Mouse (Mus musculus): ENCODE results near the gene St7.
"Not testable (repeated sequence)": the region's sequence is repeated elsewhere in the genome, so short reads cannot be mapped to it uniquely, and the experiment has no call there.

Gene St7

GRCm38 (mm10) chr6:17692647-17693046 lies at the start of gene St7:
Gene St7, plus strand, starts transcription at chr6:17692933.
- no peak for DNase-seq

DNA sequence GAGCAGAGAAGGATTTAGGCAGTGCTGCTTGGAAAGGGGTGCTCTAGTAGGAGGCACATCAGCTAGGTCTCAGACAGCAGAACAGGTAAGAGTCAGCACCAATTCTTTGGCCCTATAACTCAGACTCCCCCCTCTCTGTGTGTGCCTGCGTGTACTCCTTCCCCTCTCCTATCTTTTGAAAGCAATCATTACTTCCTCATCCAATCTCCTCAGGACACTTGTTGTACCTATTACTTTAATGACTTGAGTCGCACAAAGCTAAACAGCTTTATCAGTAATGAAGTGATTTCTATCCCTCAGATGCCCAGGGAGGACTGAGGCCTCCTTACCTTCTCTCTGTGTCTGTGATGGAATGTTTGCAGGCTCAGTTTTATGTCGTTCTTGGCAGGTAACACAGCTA lies 46.6 kb upstream of the St7 start:
- DNase-seq, result no peak

- no peak for DNase-seq
Observed at GRCm38 (mm10) chr6:17652132-17652531, 40.6 kb upstream of the St7 start.

- DNase-seq, result no peak
Observed at GRCm38 (mm10) chr6:17655080-17655479, 37.7 kb upstream of the St7 start.

DNA sequence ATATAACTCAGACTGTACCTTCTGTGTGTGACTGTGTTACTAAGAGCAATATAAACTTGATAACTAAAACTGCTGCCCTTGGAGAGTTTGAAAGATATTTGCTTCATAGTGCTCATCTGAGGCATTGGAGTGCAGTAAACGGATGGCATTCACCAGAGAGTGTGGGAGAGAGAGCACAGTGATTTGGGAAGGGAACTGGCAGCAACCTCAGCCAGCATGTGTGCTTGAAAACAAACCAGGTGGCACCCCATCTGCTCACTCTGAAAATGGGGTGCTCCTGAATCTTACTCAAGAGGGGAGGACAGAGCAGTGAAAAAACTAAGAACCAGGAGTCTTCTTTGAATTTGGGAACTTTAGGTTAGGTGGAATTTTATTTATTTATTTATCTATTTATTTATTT lies 35.4 kb upstream of the St7 start:
- DNase-seq, result peak; percentile 79

DNA sequence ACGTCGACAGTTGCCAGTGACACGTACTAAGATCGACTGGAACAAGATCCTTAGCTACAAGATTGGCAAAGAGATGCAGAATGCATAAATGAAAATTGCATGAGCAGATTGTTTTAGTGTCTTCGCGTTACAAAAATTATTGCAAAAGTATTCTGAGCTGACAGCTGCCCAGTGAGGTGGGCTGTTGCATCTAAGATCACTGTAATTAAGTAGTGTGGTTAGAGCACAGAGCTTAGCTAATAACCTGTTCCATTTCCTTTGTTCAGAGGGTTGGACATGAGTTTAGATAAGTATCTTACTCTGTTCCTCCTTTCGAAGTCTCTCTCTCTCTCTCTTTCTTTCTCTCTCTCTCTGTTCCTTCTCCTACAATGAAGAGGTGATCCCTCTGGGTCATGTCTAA lies 27.4 kb upstream of the St7 start:
- DNase-seq, result no peak

DNA sequence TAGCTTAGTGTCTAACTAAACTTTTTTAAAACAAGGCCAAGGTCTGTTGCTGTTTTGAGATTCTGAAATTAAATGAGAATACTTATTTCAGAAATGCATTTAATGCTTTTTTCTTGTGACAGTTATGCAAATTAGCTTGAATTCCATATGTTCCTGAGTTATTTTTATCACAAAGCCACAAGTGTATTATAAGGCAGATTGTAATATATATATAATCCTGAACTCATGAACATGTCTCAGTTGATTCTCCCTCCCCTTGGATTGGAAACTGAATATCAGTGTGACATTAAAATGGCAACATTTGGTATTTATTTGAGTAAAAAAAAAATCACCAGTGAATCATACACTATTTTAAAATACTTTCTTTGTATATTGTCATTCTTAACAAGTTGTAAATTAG lies 26.7 kb upstream of the St7 start:
- DNase-seq, result no peak

GRCm38 (mm10) chr6:17667813-17668212 lies 24.9 kb upstream of the St7 start:
- no peak for DNase-seq

- DNase-seq, result no peak
Observed at GRCm38 (mm10) chr6:17668334-17668733, 24.4 kb upstream of the St7 start.

DNA sequence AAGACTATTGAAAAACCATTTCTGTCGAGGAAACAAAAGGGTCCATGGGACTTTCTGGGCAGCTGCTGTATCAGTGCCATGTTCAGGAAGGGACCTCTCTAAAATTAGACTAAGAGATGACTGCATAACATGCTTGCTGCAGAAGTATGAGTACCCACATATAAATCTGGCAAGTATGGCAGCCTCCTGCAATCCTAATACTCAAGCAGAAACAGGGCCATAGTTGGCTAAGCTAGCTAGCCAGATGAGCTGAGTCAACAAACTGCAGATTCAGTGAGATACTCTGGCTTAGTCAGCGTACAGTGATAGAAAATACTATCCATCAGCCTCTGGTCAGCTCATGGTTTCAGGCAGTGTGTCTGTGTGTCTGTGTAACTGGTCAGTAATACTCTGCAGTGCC lies 22.9 kb upstream of the St7 start:
- no peak for DNase-seq

DNA sequence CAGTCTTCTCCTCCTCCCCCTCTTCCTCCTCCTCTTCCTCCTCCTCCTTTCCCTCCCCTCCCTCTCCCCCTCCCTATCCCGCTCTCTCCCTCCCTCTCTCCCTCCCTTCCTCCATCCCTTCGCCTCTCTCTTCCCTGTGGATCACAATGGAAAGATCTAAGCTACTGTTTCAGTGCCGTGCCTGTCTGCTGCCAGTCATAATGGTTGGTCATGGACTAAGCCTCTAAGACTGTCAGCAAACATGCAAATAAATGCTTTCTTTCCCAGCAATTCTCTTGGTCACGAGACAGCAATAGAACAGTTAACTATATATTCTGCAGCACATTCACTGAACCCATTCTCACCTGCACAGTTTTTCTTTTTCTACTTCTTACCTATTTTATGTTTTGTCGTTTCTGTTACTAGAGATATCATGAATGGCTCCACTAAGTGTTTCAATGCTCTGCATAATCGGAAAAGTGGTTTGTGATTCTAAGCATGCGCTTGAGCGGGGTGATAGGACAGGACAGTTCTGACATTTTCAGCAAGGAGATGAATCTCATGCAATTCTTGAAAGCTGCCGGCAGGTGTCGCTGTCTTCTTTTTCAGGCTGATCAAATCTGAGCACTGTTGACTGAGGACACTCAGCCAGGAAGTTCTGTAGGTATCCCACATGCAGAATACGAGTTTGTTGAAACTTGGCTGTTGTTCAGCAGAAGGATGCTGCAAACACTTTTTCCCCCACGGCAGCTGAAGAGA lies 17.5 kb upstream of the St7 start:
- peak; percentile 56 for DNase-seq

GRCm38 (mm10) chr6:17677008-17677407 lies 15.7 kb upstream of the St7 start:
- DNase-seq, result no peak

- no peak for DNase-seq
Observed at GRCm38 (mm10) chr6:17680266-17680925, 12.3 kb upstream of the St7 start.

- DNase-seq, result no peak
Observed at GRCm38 (mm10) chr6:17681810-17682209, 10.9 kb upstream of the St7 start.

DNA sequence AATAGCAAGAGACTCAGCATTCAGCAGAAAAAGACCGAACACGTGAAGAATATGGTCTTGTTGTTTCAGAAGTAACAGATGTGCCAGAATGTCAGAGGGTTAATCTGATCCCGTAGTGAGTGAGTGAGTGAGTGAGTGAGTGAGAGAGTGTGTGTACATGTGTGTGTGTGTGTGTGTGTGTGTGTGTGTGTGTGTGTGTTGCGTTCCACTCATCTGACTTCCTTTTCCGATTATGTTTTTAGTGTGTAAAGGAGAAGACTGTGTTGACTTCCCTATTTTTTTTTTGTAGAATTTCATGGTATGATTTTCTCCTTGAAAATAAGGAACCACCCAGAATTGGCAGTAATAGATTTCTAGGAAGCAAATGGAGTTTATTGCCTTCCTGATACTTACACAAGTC lies 4.1 kb upstream of the St7 start:
- no peak for DNase-seq

DNA sequence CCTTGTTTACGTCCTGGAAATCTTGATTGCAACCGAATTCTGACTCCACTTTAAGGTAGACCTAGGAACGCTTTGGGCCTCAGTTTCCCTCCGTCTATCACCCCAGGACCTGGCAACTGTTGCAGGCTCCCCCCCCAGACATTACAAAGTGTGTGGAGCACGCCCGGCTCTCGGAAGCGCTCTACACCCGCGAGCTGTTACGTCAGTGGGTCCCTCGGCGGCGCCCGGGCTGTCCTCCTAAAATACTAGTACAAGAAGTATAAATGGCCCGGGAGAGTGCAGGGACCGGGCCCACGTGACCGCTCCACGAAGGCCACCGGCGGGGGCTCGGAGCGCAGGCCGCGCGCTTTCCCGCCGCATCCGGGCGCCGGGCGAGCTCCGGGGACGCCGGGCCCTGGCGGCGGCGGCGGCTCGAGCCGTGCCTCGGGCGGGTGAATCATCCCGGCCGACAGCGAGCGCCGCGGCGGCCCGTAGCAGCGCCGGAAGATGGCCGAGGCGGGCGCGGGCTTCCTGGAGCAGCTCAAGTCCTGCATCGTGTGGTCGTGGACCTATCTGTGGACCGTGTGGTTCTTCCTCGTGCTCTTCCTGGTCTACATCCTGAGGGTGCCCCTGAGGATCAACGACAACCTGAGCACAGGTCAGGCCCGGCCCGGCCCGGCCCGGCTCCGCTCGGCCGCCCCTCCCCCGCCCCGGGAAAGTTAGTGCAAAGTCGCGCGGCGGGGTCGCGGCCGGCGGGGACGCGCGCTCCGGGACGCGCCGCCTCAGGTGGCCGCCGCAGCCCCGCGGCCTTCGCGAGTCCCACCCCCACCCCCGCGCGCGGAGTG lies 1.2 kb downstream of the St7 start:
- DNase-seq, result peak; percentile 52

DNA sequence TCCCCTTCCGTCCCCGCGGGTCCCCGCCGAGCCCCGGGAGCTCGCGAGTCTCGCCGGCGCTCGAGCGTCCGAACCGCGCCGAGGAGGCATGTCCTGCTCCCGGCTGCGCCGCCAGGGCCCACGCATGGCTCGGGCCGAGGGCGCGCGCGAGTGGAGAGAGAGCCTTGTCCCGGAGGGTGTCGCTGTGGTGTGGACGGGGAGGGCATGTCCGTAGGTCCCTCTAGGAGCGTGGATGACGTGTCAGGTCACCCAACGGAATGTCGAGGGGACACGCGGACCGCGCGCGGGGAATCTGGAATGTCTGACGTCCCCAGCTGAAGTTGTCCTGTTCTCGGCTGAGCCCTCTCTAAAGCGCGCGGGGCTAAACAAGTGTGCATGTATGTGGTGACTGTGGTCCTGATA lies 1.8 kb downstream of the St7 start:
- peak; percentile 76 for DNase-seq

DNA sequence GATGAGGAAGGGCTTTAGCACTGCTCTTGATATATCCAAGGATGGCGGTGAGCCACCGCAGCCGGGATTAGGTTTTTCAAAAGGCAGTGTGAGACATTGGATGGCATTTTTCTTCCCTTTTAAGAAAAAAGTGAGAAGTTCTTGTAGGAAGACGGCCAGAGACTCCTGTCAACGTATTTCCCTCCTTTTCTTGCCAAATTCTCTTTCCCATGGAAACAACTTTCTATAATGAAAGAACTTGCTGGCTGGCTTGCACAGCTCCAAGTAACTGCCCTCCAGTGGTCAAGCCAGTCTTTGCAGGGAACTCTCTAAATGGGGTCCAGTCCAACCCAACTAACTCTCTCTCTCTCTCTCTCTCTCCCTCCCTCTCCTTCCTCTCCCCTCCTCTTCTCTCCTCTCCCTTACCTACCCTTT lies 3.6 kb downstream of the St7 start:
- DNase-seq, result peak; percentile 30

- no peak for DNase-seq
Observed at GRCm38 (mm10) chr6:17700936-17701612, 8.3 kb downstream of the St7 start.

DNA sequence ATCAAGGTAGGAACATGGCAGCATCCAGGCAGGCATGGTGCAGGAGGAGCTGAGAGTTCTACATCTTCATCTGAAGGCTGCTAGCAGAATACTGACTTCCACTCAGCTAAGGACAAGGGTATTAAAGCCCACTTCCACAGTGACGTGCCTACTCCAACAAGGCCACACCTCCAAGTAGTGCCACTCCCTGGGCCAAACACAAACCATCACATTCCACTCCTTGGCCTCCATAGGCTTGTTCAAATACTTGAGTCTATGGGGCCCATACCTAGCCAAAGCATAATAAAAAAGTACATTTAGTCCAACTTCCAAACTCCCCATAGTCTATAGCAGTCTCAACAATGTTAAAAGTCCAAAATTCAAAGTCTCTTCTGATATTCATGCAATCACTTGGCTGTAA lies 11.3 kb downstream of the St7 start:
- not testable (repeated sequence) for DNase-seq

GRCm38 (mm10) chr6:17705973-17706372 lies 13.2 kb downstream of the St7 start:
- DNase-seq, result no peak

DNA sequence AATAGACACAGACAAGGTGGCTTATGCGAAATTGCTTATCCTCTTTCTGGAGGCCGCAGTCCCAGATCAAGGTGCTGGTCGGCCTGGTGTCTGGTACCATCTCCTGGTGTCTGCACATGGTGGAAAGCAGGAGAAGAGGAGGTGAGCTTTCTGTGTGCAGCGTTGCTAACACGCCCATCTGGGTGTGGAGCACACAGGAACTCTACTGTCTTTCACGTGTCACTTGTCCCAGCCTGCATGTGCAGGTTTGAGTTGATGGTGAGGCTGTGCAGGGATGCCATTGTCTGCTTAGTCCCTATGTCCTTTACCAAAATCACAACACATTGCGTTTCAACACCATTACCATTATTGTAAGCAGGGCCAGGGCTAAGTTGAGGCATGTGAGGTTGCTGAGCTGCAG lies 26.2 kb downstream of the St7 start:
- DNase-seq, result no peak

DNA sequence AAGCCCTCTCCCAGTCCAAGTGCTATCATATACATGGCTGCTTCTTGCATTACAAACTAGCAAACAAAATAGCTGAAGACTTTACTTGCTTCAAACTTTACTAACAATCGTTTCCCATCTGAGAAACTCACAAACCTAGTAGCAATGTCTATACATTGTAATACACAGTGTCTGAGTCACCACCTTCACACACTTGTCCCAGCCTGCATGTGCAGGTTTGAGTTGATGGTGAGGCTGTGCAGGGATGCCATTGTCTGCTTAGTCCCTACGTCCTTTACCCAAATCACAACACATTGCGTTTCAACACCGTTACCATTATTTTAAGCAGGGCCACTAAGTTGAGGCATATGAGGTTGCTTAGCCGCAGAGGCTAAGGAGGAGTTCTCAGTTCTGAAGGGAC lies 26.7 kb downstream of the St7 start:
- no peak for DNase-seq
